Mouse (Mus musculus): ENCODE results near the gene Smc6.

GRCm38 (mm10) chr12:11367099-11367765 is 101.5 kb downstream of the Smc6 start:
- TF ChIP-seq CTCF (IDR thresholded peaks at IDR 0.05; ENCODE audit: control insufficient read depth, insufficient read depth, low read length) (no peak), POLR2A (IDR thresholded peaks at IDR 0.05; ENCODE audit: borderline replicate concordance, control insufficient read depth, low read depth, low read length) (no peak)

Data from bone marrow, adult 2 months (tissue).